In the genomic region with DNA sequence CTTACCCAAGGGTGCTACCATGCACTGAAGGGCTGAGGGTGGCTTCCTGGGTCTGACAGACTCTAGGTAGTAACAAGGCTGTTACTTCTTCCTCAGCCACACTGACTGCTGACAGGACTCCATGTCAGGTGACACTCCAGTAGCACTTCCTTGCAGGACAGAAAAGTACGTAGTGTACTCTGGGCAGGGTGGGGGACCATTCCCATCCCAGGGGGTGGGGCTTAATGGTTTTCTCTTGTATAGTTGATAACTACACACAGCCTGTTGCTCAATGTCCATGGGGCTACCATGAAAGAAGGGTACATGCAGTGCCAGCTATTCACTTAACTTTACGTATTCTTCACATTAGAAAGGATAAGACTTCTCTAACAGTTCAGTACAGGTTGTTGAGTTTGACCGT, we compare ENCODE assay signal across 13 mouse cellular contexts.
"Had no signal": no experiment of that assay in that cellular context is flagged by ENCODE, and none has a peak within 500 bp of the region (broad histone marks: within the 10 kb centered on the region; RNA-seq: fewer than 3 reads in every experiment).

No protein-coding gene starts in this region.

- H3K27ac ChIP-seq: macrophage; midbrain, embryonic 13.5 days; midbrain, embryonic 15.5 days; neural tube, embryonic 12.5 days had no signal

- H3K9me3 ChIP-seq: midbrain, embryonic 13.5 days; midbrain, embryonic 15.5 days; neural tube, embryonic 12.5 days had no signal

- H3K36me3 ChIP-seq: midbrain, embryonic 13.5 days; midbrain, embryonic 15.5 days; neural tube, embryonic 12.5 days had no signal

- H3K9ac ChIP-seq: liver, postnatal 0 days; lung, embryonic 14.5 days; midbrain, embryonic 13.5 days; midbrain, embryonic 15.5 days; neural tube, embryonic 12.5 days had no signal

- H3K4me1 ChIP-seq: midbrain, embryonic 13.5 days; midbrain, embryonic 15.5 days; neural tube, embryonic 12.5 days had no signal

- DNase-seq: liver, postnatal 0 days; lung, embryonic 14.5 days; lung, postnatal 10 days; right cerebral cortex, postnatal 14 days; thymus, adult 18-20 months; thymus, postnatal 14 days; thymus, postnatal 36 days had no signal

- ATAC-seq: liver, postnatal 0 days; midbrain, embryonic 13.5 days; midbrain, embryonic 15.5 days had no signal

- H3K27me3 ChIP-seq: midbrain, embryonic 13.5 days; midbrain, embryonic 15.5 days; neural tube, embryonic 12.5 days had no signal

- H3K4me2 ChIP-seq: lung, embryonic 14.5 days; midbrain, embryonic 11.5 days; midbrain, embryonic 13.5 days; midbrain, embryonic 15.5 days; neural tube, embryonic 12.5 days had no signal

- H3K4me3 ChIP-seq: megakaryocyte, embryonic 14.5 days; midbrain, embryonic 13.5 days; midbrain, embryonic 15.5 days; neural tube, embryonic 12.5 days had no signal
